Mouse (Mus musculus) adrenal gland (tissue): ENCODE data around the gene Apba3.

ENCODE experiments used
- intact Hi-C: fragments of 180-260 bp; cut with DNase I; formaldehyde crosslinking; loops from one replicate; pipeline ENCODE4 v1.15.1; 2025

Gene Apba3

DNA sequence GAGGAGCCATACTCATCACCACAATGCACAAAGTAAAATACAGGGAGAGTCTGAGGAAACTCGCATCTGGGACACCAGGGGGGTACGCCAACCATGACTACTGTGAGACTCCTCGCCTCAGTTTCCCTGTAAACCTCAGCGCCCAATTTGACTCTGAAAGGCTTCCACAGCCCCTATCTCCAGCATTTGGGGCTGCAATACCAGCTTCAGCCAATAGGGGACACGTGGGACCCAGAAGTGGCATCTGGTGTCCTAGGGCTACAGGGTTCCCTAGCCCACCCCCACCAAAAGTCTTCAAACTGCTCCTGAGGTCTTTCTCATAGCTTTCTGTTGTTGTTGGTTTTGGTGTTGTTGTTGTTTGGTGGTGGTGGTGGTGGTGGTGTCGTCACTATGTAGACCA lies 21.8 kb downstream of the Apba3 start:
- intact Hi-C loops = loop anchor here (5.0 kb wide), 1 partner anchor 164 kb away; no protein-coding TSS in a partner anchor

- intact Hi-C loops = loop anchor here (5.0 kb wide), 1 partner anchor 163 kb away; no protein-coding TSS in a partner anchor
These were observed 22.5 kb downstream of the Apba3 start for GRCm38 (mm10) chr10:81289278-81289677.

GRCm38 (mm10) chr10:81289811-81290210 lies 23.1 kb downstream of the Apba3 start:
- intact Hi-C loops = loop anchor here (5.0 kb wide), 2 partner anchors 52 to 162 kb away; partner anchors contain the start of gene Gipc3

GRCm38 (mm10) chr10:81290698-81291460 lies 24.1 kb downstream of the Apba3 start:
- intact Hi-C loops = loop anchor here (5.0 kb wide), 1 partner anchor 51 kb away; the partner anchor contains the start of gene Gipc3

DNA sequence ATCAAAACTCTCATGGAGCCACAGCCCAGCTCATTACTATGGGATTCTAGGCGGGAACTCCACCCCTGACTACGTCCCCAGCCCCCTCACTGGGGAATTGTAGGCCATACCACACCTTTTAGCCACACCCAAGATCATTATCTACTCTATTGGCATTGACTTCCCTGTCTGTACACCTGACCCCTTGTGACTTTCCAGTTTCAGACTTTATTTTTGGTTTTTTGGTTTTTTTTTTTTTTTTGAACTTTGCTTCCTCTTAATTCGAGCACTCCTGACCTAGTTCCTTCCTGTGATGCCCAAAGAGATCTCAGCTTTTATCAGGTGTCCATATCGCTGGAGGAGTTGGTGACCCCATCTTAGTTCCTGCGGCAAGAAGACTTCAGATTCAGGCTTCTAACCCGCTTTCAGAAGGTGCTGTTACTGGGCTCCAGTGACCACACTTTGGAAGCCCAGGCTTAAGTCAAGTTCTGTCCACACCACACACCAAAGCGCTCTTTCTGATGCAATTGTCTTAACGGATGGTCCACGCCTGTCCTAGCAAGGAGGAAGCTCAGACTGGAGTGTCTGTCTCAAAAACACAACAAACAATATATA lies 24.8 kb downstream of the Apba3 start, which contains the start of gene Tjp3:
Tjp3 (minus strand) TSS at position 71 of the 594 bp plus-strand sequence.
- intact Hi-C loops = loop anchor here (5.0 kb wide), 1 partner anchor 51 kb away; the partner anchor contains the start of gene Gipc3

GRCm38 (mm10) chr10:81292554-81293333 lies 26.0 kb downstream of the Apba3 start, which contains the start of gene Pip5k1c:
TSS of gene Pip5k1c (plus strand) at chr10:81292963.
- intact Hi-C loops = loop anchor here (5.0 kb wide), 1 partner anchor 50 kb away; the partner anchor contains the start of gene Gipc3

DNA sequence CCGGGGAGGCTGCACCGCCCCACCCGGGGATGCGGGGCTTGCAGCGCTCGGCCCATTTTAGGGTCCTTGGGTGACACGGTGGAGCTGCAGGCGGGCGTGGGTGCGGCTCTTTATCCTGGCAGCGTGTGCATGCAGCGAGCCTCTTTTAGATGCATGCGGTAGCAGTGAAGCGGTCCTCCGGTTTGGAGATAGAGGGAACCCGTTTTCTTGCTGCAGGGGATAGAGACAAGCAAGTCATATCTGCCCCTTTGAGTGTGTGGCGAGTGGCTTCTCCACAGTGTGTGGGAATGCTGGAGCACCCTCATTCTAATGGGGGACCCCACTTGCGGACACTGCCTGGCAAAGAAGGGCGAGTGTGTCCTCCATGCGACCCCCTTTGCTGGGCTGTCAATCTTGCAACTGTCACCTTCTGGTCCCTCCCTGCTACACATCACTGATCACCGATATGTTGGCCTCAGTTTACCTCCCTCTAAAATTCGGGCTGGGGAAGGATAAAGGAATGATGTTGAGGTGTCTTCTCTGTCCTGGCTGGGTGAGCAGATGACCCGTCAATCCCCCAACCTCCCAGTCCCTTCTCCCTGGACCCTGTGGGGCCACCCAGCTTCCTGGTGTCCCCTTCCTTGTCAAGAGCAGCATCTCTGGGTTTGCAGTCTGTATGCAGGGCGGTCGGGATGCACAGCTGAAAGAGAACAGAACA lies 26.7 kb downstream of the Apba3 start:
- intact Hi-C loops = loop anchor here (5.0 kb wide), 1 partner anchor 49 kb away; the partner anchor contains the start of gene Gipc3

DNA sequence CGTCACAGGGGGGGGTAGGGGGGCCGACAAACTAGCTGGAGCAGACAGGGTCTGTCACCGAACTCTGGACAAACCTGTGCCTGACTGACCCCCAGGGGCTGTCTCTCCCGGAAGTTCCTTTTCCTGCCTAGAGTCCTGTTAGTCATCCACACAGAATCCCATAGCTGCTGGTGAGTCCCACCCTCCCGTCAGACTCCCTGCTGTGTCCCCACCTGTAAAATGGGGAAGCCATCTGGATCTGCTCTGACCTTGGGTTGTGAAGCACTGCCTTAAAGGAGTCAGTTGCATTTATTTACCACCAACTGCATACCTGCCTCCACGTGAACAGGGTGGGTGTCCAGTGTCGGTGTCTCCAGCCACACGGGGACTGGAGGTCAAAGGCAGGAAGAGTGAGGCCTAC lies 27.7 kb downstream of the Apba3 start:
- intact Hi-C loops = loop anchor here (5.0 kb wide), 1 partner anchor 48 kb away; the partner anchor contains the start of gene Gipc3

DNA sequence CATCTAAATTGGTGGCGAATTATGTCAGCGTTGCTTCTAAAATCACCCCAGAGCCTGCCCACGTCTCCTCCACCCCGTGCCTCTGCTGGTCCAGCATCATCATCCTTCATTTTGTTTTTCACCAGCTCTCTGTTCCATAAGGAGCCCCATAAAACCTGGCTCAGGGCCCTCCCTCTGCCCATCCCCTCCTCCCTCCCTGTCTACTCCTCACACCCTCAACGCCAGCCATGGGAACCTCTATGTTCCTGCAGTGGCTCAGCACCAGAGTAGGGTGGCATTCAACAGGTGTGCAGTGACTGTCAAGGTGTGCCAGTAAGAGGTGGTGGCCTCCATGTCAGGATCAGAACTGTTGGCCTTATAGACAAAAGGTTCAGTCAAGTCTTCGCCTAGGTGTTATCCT lies 28.4 kb downstream of the Apba3 start:
- intact Hi-C loops = no loop called here

DNA sequence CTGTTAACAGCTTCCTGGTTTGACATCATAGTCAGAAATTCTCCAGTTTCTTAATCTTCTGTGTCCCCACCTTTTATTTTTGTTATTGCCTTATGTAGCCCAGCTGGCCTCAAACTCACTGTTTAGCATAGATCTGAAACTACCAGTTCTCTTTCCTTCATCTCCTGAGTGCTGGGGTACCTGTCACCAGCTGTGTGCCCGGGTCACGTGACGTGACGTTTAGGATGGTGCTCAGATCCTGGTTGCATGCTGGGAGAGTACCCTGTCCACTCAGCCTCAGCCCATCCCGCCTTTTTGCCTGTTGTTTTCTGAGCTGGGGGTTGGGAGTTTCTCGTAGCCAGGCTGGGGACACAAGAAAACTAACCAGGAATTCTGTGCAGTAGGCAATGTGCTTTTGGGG lies 30.5 kb downstream of the Apba3 start:
- intact Hi-C loops = no loop called here

DNA sequence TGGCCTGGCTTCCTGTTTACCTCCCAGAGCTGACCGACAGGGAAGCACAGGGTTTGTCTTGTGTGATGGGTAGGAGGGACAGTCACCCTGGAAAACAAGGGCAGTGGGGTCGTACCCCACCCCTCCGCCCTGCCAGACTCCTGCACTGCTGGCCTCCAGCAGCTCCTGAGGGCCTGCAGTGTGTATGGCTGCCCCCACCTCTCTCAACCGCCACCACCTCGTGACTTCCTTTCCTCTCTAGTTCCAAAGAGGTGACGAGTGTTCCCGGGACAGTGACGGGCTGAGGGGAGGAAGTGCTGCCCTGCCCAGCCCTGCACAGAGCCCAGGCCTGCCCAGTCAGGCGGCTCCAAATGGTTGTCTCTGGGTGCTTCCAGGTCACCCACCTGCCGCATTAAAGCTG lies 31.1 kb downstream of the Apba3 start:
- intact Hi-C loops = no loop called here

DNA sequence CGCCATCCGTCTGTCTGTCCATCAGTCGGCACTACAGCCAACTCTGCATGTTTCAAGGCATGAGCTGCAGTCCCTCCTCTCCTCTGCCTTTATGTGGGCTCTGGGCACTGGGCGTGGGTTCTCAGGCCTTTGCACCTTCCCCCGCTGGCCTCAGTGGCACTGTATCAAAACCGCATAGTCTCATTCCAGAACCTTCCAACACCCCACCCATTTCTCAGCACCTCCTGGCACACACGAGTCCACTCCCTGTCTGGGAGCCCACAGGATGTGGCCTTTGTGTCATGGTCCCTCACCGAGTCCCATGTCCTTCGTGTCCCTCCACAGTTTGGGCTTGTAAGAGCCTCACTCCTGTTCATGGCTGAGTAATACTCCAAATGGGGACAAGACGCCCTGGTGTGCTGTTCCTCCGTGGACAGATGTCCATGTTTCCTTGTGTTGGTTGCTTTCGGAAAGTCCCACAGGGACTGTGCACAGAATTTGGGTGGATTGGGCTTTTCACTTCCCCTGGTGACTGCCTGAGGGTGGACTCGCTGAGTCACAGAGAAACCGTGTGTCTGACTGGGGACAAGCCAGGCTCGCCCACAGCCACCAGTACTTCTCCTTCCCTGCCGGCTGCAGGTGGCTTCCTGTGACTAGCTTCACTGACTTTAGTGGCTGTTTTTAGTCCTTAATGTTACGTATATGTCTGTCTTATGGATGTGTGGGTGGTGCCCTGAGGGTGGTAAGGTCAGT lies 31.8 kb downstream of the Apba3 start:
- intact Hi-C loops = no loop called here

GRCm38 (mm10) chr10:81299585-81300351 lies 33.0 kb downstream of the Apba3 start:
- intact Hi-C loops = no loop called here

DNA sequence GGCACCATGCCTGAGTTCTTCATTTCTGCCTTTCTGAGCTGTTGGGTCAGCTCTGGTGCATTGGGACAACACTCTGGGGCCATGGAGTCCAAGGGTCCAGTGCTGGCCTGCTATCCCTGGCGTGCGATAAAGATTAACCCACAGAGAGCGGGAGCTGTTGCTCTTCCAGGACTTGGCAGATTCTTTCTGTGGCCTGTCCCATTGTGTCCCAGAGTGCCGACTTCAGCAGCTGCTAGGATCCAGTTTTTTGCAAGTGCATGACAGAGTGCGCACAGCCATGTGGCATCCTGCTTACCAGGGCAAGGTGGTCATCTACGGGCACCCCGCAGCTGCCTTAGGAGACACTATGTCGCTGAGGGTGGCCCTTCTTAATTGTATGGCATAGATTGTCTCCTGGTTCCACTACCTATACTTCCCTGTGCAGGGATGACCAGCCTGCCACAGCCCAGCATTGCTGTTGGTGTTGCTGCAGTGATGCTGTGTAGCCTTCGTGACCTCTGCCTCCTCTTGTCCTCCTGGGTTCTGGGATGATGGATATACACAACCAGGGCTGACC lies 33.7 kb downstream of the Apba3 start:
- intact Hi-C loops = no loop called here

DNA sequence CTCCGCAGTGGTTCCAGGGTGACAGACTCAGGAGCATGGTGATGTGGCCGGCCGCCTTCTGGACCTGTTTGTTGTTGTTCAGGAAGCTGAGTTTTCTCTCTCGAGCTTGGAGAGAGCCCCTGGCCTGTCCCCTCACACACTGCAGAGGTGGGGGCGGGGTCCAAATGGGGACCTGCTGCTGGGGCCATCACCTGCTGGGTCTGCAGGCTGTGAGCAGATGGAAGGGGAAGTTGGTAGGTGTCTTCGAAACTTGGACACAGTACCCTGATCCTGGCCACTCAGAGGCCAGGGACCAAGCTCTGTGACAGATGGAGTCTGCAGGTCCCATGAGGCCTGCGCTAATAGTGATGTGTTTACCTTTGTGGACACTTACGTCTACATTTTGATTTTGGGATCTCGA lies 34.6 kb downstream of the Apba3 start:
- intact Hi-C loops = no loop called here

- intact Hi-C loops = no loop called here
These were observed 35.5 kb downstream of the Apba3 start for GRCm38 (mm10) chr10:81302288-81302687.

- intact Hi-C loops = no loop called here
These were observed 36.0 kb downstream of the Apba3 start for GRCm38 (mm10) chr10:81302781-81303218.

DNA sequence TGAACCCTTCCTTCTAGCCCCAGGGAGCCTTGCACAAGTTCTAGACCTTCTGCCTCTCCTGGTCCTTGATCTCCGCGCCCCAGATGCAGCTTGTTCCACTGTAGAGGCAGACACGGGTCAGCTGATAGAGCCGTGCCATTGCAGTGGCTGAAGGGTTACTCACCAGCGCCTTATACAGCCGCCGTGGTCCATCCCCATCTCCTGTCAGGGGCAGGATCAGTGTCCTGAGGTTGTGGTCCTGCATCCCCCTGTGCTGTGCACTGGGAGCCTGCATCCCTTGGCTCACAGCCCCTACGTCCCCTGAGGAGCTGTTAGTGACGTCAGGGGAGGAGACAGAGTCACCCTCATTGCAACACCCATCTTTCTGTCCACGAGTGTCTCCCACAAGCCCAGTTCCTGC lies 36.5 kb downstream of the Apba3 start:
- intact Hi-C loops = no loop called here

DNA sequence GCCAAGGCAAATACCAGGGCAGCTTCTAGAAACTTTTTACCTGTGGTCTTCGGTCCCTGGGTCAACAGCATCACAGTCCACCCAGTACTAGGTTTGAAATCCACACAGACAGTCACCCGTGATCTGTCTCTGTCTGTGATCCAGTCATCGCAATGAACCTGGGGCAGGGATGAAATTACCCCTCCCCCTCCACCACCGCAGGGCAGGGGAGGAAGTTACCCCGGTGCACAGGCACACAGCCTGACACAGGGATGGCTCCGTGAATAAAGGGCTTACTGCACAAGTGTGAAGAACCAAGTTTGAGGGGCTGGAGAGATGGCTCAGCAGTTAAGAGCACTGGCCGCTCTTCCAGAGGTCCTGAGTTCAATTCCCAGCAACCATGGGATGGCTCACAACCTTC lies 37.0 kb downstream of the Apba3 start:
- intact Hi-C loops = no loop called here
